ENCODE assay signal across 34 mouse cellular contexts in the genomic region with DNA sequence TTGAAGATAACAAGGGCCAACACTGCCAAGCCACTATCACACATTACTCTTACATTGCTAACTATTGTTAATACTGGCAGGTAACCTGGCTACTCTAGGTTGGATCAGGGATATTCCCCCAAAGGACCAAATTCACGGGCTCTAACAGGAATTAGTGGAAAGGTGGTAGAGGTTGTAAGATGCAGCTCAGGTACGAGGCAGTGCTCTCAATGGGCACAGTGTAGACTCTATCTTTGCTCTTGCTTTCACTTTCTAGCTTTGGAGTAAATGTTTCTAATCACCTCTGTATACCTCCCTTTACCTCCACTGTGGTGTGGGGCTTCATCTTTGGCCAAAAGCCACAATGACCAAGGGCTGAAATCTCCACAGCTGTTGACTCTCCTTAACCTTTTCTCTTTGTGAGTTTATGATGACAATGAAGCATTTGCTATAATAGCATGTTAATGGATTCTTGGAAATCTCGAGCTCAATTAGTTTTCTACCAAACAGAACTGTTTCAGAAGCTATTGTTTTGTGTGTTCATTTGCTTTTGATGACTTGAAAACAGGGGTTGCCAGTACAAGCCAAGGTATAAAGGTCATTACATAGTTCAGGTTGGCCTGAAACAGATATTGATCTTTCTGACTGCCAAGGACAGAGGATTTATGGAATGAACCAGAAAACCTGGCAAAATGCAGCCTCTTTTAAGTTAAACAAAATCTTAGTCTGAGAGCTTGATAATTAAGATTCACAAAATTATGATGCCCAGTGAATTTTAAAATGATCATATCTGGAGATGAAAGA.
"Had no signal": no experiment of that assay in that cellular context is flagged by ENCODE, and none has a peak within 500 bp of the region (broad histone marks: within the 10 kb centered on the region; RNA-seq: fewer than 3 reads in every experiment).

No protein-coding gene starts in this region.

- H3K36me3 ChIP-seq: heart, embryonic 10.5 days; heart, embryonic 12.5 days; heart, embryonic 13.5 days; heart, embryonic 15.5 days; hindbrain, embryonic 10.5 days; hindbrain, embryonic 12.5 days; hindbrain, embryonic 13.5 days; hindbrain, embryonic 15.5 days; intestine, embryonic 15.5 days; kidney, embryonic 15.5 days had no signal

- H3K9me3 ChIP-seq: heart, embryonic 10.5 days; heart, embryonic 12.5 days; heart, embryonic 13.5 days; heart, embryonic 15.5 days; hindbrain, embryonic 10.5 days; hindbrain, embryonic 12.5 days; hindbrain, embryonic 13.5 days; hindbrain, embryonic 15.5 days; intestine, embryonic 15.5 days; kidney, embryonic 15.5 days had no signal

- ATAC-seq: hindbrain, embryonic 16.5 days; hindbrain, postnatal 0 days; inflammation-experienced regulatory T-cells, adult 6 months; intestine, embryonic 15.5 days; intestine, embryonic 16.5 days; intestine, postnatal 0 days had no signal

- H3K4me1 ChIP-seq: heart, embryonic 10.5 days; heart, embryonic 12.5 days; heart, embryonic 13.5 days; heart, embryonic 15.5 days; hindbrain, embryonic 10.5 days; hindbrain, embryonic 12.5 days; hindbrain, embryonic 13.5 days; hindbrain, embryonic 15.5 days; intestine, embryonic 15.5 days; kidney, embryonic 15.5 days had no signal

- H3K4me3 ChIP-seq: heart, embryonic 10.5 days; heart, embryonic 12.5 days; heart, embryonic 13.5 days; heart, embryonic 15.5 days; hindbrain, embryonic 10.5 days; hindbrain, embryonic 12.5 days; hindbrain, embryonic 13.5 days; hindbrain, embryonic 15.5 days; intestine, embryonic 15.5 days; kidney, embryonic 15.5 days; layer of hippocampus, adult 2 months had no signal

- H3K27ac ChIP-seq: heart, embryonic 10.5 days; heart, embryonic 13.5 days; heart, embryonic 15.5 days; hindbrain, embryonic 10.5 days; hindbrain, embryonic 12.5 days; hindbrain, embryonic 13.5 days; hindbrain, embryonic 14.5 days; hindbrain, embryonic 15.5 days; hindbrain, postnatal 0 days; intestine, embryonic 15.5 days; kidney, embryonic 15.5 days; kidney, postnatal 0 days; layer of hippocampus, adult 2 months had no signal

- DNase-seq: heart, postnatal 10 days; heart, postnatal 14 days; heart, postnatal 36 days; heart, postnatal 4 days; kidney, adult 11 months; kidney, adult 18-20 months; kidney, adult 2 months; kidney, adult 8-10 months; kidney, adult 9 months; kidney, postnatal 10 days; kidney, postnatal 14 days; kidney, postnatal 25 days; kidney, postnatal 36 days; kidney, postnatal 4 days; layer of hippocampus, adult 9-11 months; layer of hippocampus, postnatal 36 days had no signal

- H3K4me2 ChIP-seq: heart, embryonic 12.5 days; heart, embryonic 13.5 days; heart, embryonic 15.5 days; hindbrain, embryonic 12.5 days; hindbrain, embryonic 13.5 days; hindbrain, embryonic 14.5 days; hindbrain, embryonic 15.5 days; intestine, embryonic 15.5 days; kidney, embryonic 15.5 days had no signal

- H3K27me3 ChIP-seq: heart, embryonic 12.5 days; heart, embryonic 13.5 days; heart, embryonic 15.5 days; hindbrain, embryonic 12.5 days; hindbrain, embryonic 13.5 days; hindbrain, embryonic 15.5 days; intestine, embryonic 15.5 days; kidney, embryonic 15.5 days had no signal

- H3K9ac ChIP-seq: heart, embryonic 12.5 days; heart, embryonic 13.5 days; heart, embryonic 15.5 days; hindbrain, embryonic 12.5 days; hindbrain, embryonic 13.5 days; hindbrain, embryonic 14.5 days; hindbrain, embryonic 15.5 days; intestine, embryonic 15.5 days; kidney, embryonic 15.5 days had no signal
